18 mouse cellular contexts compared by ENCODE assay signal in the genomic region with DNA sequence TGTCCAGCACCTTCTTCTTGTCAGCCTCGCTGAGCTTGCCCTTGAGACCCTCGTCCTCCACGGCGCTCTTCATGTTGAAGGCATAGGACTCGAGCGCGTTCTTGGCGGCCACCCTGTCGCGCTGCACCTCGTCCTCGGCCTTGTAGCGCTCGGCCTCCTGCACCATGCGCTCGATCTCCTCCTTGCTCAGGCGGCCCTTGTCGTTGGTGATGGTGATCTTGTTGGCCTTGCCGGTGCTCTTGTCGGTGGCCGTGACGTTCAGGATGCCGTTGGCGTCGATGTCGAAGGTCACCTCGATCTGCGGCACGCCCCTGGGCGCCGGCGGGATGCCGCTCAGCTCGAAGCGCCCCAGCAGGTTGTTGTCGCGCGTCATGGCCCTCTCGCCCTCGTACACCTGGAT. TPM values are rescaled to one million over a fixed set of nuclear protein-coding genes. Genes with fewer than 3 reads are reported as not detected.
"Had no signal": no experiment of that assay in that cellular context is flagged by ENCODE, and none has a peak within 500 bp of the region (broad histone marks: within the 10 kb centered on the region; RNA-seq: fewer than 3 reads in every experiment).

No protein-coding gene starts in this region.

RNA-seq across cellular contexts. Expression of a gene that starts 1.7 kb away (rescaled TPM):
- polyA plus RNA-seq: limb, embryonic 12.5 days; neural tube, embryonic 12.5 days had no signal

RNA-seq across cellular contexts. Expression of a gene that starts 12.4 kb away (rescaled TPM):
- total RNA-seq: layer of hippocampus, adult 18-20 months; layer of hippocampus, postnatal 14 days; left cerebral cortex, adult 8-10 months; left cerebral cortex, postnatal 14 days; left cerebral cortex, postnatal 4 days; megakaryocyte progenitor cell, adult 5-6 weeks; megakaryocyte-erythroid progenitor cell, adult 5-6 weeks; midbrain, postnatal 0 days had no signal
- polyA plus RNA-seq: kidney, embryonic 14.5 days; limb, embryonic 12.5 days; limb, embryonic 15.5 days; liver, embryonic 15.5 days; lung, embryonic 16.5 days; midbrain, embryonic 11.5 days; midbrain, postnatal 0 days; neural tube, embryonic 12.5 days; neural tube, embryonic 15.5 days; testis, adult 2 months; urinary bladder, adult 2 months had no signal

RNA-seq across cellular contexts. Expression of a gene that starts 15.2 kb away (rescaled TPM):
- total RNA-seq: megakaryocyte progenitor cell, adult 5-6 weeks; megakaryocyte-erythroid progenitor cell, adult 5-6 weeks had no signal
